Mouse (Mus musculus) testis, postnatal 10 days (tissue): ENCODE results near the gene Spata32.

ENCODE experiments used
- DNase-seq: peaks from one replicate; pipeline ENCODE4 v3.0.0; 2021; ENCODE audit warnings: low spot score

The Spata32 gene

GRCm38 (mm10) chr11:103202376-103202775 lies 15.9 kb downstream of the Spata32 start:
- no peak for DNase-seq

- peak; percentile 69 for DNase-seq
Measured at GRCm38 (mm10) chr11:103201664-103202063, 16.6 kb downstream of the Spata32 start.

GRCm38 (mm10) chr11:103198911-103199803 lies 19.1 kb downstream of the Spata32 start:
- peak; percentile 64 for DNase-seq

- DNase-seq, result no peak
Measured at GRCm38 (mm10) chr11:103198339-103198738, 19.9 kb downstream of the Spata32 start.

- DNase-seq, result no peak
Measured at GRCm38 (mm10) chr11:103197340-103197739, 20.9 kb downstream of the Spata32 start.

- no peak for DNase-seq
Measured at GRCm38 (mm10) chr11:103195656-103196055, 22.6 kb downstream of the Spata32 start.

GRCm38 (mm10) chr11:103195236-103195635 lies 23.0 kb downstream of the Spata32 start:
- no peak for DNase-seq

- DNase-seq, result no peak
Measured at GRCm38 (mm10) chr11:103193825-103194168, 24.4 kb downstream of the Spata32 start.

GRCm38 (mm10) chr11:103192956-103193824 lies 25.0 kb downstream of the Spata32 start:
- no peak for DNase-seq

GRCm38 (mm10) chr11:103192230-103192955 lies 25.8 kb downstream of the Spata32 start:
- no peak for DNase-seq

GRCm38 (mm10) chr11:103184891-103185290 lies 33.3 kb downstream of the Spata32 start:
- peak; percentile 78 for DNase-seq

GRCm38 (mm10) chr11:103181911-103182310 lies 36.3 kb downstream of the Spata32 start:
- no peak for DNase-seq

GRCm38 (mm10) chr11:103181349-103181748 lies 36.9 kb downstream of the Spata32 start:
- no peak for DNase-seq

GRCm38 (mm10) chr11:103180426-103180825 lies 37.8 kb downstream of the Spata32 start:
- no peak for DNase-seq

- DNase-seq, result no peak
Measured at GRCm38 (mm10) chr11:103178748-103179147, 39.5 kb downstream of the Spata32 start.

- DNase-seq, result no peak
Measured at GRCm38 (mm10) chr11:103177815-103178485, 40.3 kb downstream of the Spata32 start.

GRCm38 (mm10) chr11:103177216-103177615 lies 41.0 kb downstream of the Spata32 start:
- DNase-seq, result no peak

- DNase-seq, result no peak
Measured at GRCm38 (mm10) chr11:103176510-103176909, 41.7 kb downstream of the Spata32 start.

- DNase-seq, result no peak
Measured at GRCm38 (mm10) chr11:103175688-103176442, 42.4 kb downstream of the Spata32 start.

- DNase-seq, result no peak
Measured at GRCm38 (mm10) chr11:103174891-103175391, 43.3 kb downstream of the Spata32 start.

GRCm38 (mm10) chr11:103174411-103174832 lies 43.8 kb downstream of the Spata32 start:
- no peak for DNase-seq
